Mouse (Mus musculus) hindbrain, embryonic 14.5 days (tissue): ENCODE results near the gene 2900011O08Rik. TPM values are rescaled to one million over a fixed set of nuclear protein-coding genes. Genes with fewer than 3 reads are reported as not detected.
"Not testable (repeated sequence)": the region's sequence is repeated elsewhere in the genome, so short reads cannot be mapped to it uniquely, and the experiment has no call there.

Experiments
- ATAC-seq: fragments of 200-750 bp; cut with Nextera tagmentation; 2 replicates; pipeline ENCODE4 v1.8.0; 2017; ENCODE audit warnings: moderate number of reproducible peaks, mild to moderate bottlenecking, moderate TSS enrichment, moderate library complexity; ENCODE audit not compliant: low FRiP score
- DNase-seq: peaks from one replicate; pipeline ENCODE4 v3.0.0-alpha.2; 2015; ENCODE audit warnings: low spot score
- H3K27ac ChIP-seq: fragments of 300-500 bp; sonication (generic); 2 replicates; pipeline ENCODE4 v1.5.1; 2014; ENCODE audit warnings: mild to moderate bottlenecking, moderate library complexity
- H3K27me3 ChIP-seq: fragments of 300-500 bp; sonication (generic); 2 replicates; pipeline ENCODE4 v1.6.1; 2014; ENCODE audit warnings: mild to moderate bottlenecking, low read length, mixed read lengths; ENCODE audit not compliant: control insufficient read depth, insufficient read depth
- H3K36me3 ChIP-seq: fragments of 300-500 bp; sonication (generic); replicated peaks from 2 replicates; pipeline ENCODE4 v1.6.1; 2014; ENCODE audit not compliant: control insufficient read depth, insufficient read depth
- H3K4me1 ChIP-seq: fragments of 300-500 bp; sonication (generic); replicated peaks from 2 replicates; pipeline ENCODE4 v1.6.1; 2014; ENCODE audit warnings: antibody characterized with exemption, low read length, mixed read lengths; ENCODE audit not compliant: control insufficient read depth, insufficient read depth
- H3K4me2 ChIP-seq: fragments of 300-500 bp; sonication (generic); replicated peaks from 2 replicates; pipeline ENCODE4 v1.6.1; 2014; ENCODE audit warnings: mild to moderate bottlenecking, moderate library complexity
- H3K4me3 ChIP-seq: fragments of 300-500 bp; sonication (generic); replicated peaks from 2 replicates; pipeline ENCODE4 v1.5.1; 2014; ENCODE audit warnings: mild to moderate bottlenecking, low read length
- H3K9ac ChIP-seq: fragments of 300-500 bp; sonication (generic); 2 replicates; pipeline ENCODE4 v1.6.1; 2014
- H3K9me3 ChIP-seq: fragments of 300-500 bp; sonication (generic); 2 replicates; pipeline ENCODE4 v1.6.1; 2016; ENCODE audit warnings: low read length; ENCODE audit not compliant: control insufficient read depth
- WGBS: fragments of 180-500 bp; shearing (Covaris S2); extraction: QIAGEN DNeasy Blood & Tissue Kit; methylation state at CpG from one replicate; pipeline ENCODE4 v1.1.7; 2014; 5-methylcytosine and 5-hydroxymethylcytosine counted together
- polyA plus RNA-seq: library from polyadenylated mRNA; unstranded; fragments of >200 nt; fragmentation: Nextera tagmentation; extraction: Ambion mirVana; gene quantifications from 2 replicates; pipeline ENCODE4 v1.2.1, GENCODE M21; 2014

2900011O08Rik gene
- polyA plus RNA-seq, 1 experiment from 2014 or later, result 177 TPM

GRCm38 (mm10) chr16:14046224-14046756 lies 59.9 kb downstream of the 2900011O08Rik start:
- Histone ChIP-seq H3K27me3 (no peaks in the 10 kb centered on the region), H3K4me1 (no peaks in the 10 kb centered on the region), H3K27ac (no peak overlapping the region), H3K36me3 (no peaks in the 10 kb centered on the region; the same call in none of the 2 replicates), H3K4me3 (no peak overlapping the region), H3K9me3 (no peaks in the 10 kb centered on the region), H3K9ac (no peak overlapping the region), H3K4me2 (no peak overlapping the region)
- no peak for ATAC-seq
- WGBS, result 75% methylated on average over 4 of the region's 4 CpGs
- no peak for DNase-seq

- no peak overlapping the region for H3K27ac ChIP-seq
- no peaks in the 10 kb centered on the region for H3K27me3 ChIP-seq
- H3K4me1 ChIP-seq, result no peaks in the 10 kb centered on the region
- 95% methylated on average over 2 of the region's 2 CpGs for WGBS
- DNase-seq (no peak), ATAC-seq (no peak)
- H3K9ac ChIP-seq, result no peak overlapping the region
- H3K4me2 ChIP-seq, result no peak overlapping the region
- peaks cover 5% of the 10 kb centered on the region for H3K36me3 ChIP-seq
- H3K4me3 ChIP-seq, result no peak overlapping the region
- H3K9me3 ChIP-seq, result no peaks in the 10 kb centered on the region
These were observed 65.8 kb downstream of the 2900011O08Rik start for GRCm38 (mm10) chr16:14052221-14052620.

GRCm38 (mm10) chr16:14053116-14053515 lies 66.7 kb downstream of the 2900011O08Rik start:
- DNase-seq (no peak), ATAC-seq (no peak)
- no peaks in the 10 kb centered on the region for H3K27me3 ChIP-seq
- no peak overlapping the region for H3K4me3 ChIP-seq
- H3K4me1 ChIP-seq, result no peaks in the 10 kb centered on the region
- WGBS, result 90% methylated on average over 5 of the region's 5 CpGs
- no peak overlapping the region for H3K9ac ChIP-seq
- no peak overlapping the region for H3K27ac ChIP-seq
- H3K9me3 ChIP-seq, result no peaks in the 10 kb centered on the region
- peaks cover 5% of the 10 kb centered on the region for H3K36me3 ChIP-seq
- H3K4me2 ChIP-seq, result no peak overlapping the region

- Histone ChIP-seq H3K27ac (0 out of 2 replicates have a peak overlapping the region, but pooled peaks have one; percentile 34), H3K9me3 (no peaks in the 10 kb centered on the region), H3K4me1 (no peaks in the 10 kb centered on the region), H3K9ac (no peak overlapping the region), H3K4me3 (no peak overlapping the region), H3K27me3 (no peaks in the 10 kb centered on the region), H3K4me2 (no peak overlapping the region), H3K36me3 (peaks cover 5% of the 10 kb centered on the region)
- no peak for DNase-seq
- no peak for ATAC-seq
- WGBS, result 33% methylated on average over 1 of the region's 1 CpGs
These were observed 68.9 kb downstream of the 2900011O08Rik start for GRCm38 (mm10) chr16:14055271-14055670.

- no peaks in the 10 kb centered on the region for H3K4me1 ChIP-seq
- H3K9ac ChIP-seq, result no peak overlapping the region
- DNase-seq (no peak), ATAC-seq (no peak)
- H3K9me3 ChIP-seq, result no peaks in the 10 kb centered on the region
- no peak overlapping the region for H3K4me2 ChIP-seq
- 0 out of 2 replicates have a peak, but pooled peaks cover 8% of the 10 kb centered on the region for H3K36me3 ChIP-seq
- H3K4me3 ChIP-seq, result no peak overlapping the region
- H3K27me3 ChIP-seq, result no peaks in the 10 kb centered on the region
- WGBS, result 87% methylated on average over 4 of the region's 4 CpGs
- no peak overlapping the region for H3K27ac ChIP-seq
These were observed 70.3 kb downstream of the 2900011O08Rik start for GRCm38 (mm10) chr16:14056734-14057133.

GRCm38 (mm10) chr16:14058541-14058940 lies 72.1 kb downstream of the 2900011O08Rik start:
- Histone ChIP-seq H3K9ac (no peak overlapping the region), H3K4me3 (no peak overlapping the region), H3K36me3 (0 out of 2 replicates have a peak, but pooled peaks cover 7% of the 10 kb centered on the region), H3K4me1 (no peaks in the 10 kb centered on the region), H3K27ac (no peak overlapping the region), H3K27me3 (no peaks in the 10 kb centered on the region), H3K4me2 (no peak overlapping the region), H3K9me3 (no peaks in the 10 kb centered on the region)
- ATAC-seq (no peak), DNase-seq (no peak)
- 9% methylated on average over 1 of the region's 1 CpGs for WGBS

- DNase-seq (no peak), ATAC-seq (no peak)
- Histone ChIP-seq H3K4me3 (no peak overlapping the region), H3K36me3 (0 out of 2 replicates have a peak, but pooled peaks cover 7% of the 10 kb centered on the region), H3K27me3 (no peaks in the 10 kb centered on the region), H3K9ac (no peak overlapping the region), H3K4me1 (no peaks in the 10 kb centered on the region), H3K9me3 (no peaks in the 10 kb centered on the region), H3K27ac (no peak overlapping the region), H3K4me2 (no peak overlapping the region)
- WGBS, result 68% methylated on average over 1 of the region's 1 CpGs
These were observed 72.9 kb downstream of the 2900011O08Rik start for GRCm38 (mm10) chr16:14059118-14059854.

- Histone ChIP-seq H3K9ac (no peak overlapping the region), H3K27ac (no peak overlapping the region), H3K36me3 (0 out of 2 replicates have a peak, but pooled peaks cover 7% of the 10 kb centered on the region), H3K4me2 (no peak overlapping the region), H3K27me3 (no peaks in the 10 kb centered on the region), H3K4me3 (no peak overlapping the region), H3K9me3 (no peaks in the 10 kb centered on the region), H3K4me1 (no peaks in the 10 kb centered on the region)
- DNase-seq, result no peak
- ATAC-seq, result no peak
- WGBS, result 83% methylated on average over 5 of the region's 5 CpGs
These were observed 73.5 kb downstream of the 2900011O08Rik start for GRCm38 (mm10) chr16:14059869-14060268.

GRCm38 (mm10) chr16:14066571-14066970 lies 80.2 kb downstream of the 2900011O08Rik start:
- DNase-seq, H3K4me1 ChIP-seq, H3K9ac ChIP-seq, H3K4me3 ChIP-seq, H3K9me3 ChIP-seq, ATAC-seq, H3K4me2 ChIP-seq, H3K27me3 ChIP-seq, H3K27ac ChIP-seq, H3K36me3 ChIP-seq: not testable (repeated sequence)
- WGBS, result 89% methylated on average over 4 of the region's 4 CpGs
